ENCODE assay signal across 8 mouse cellular contexts in the genomic region with DNA sequence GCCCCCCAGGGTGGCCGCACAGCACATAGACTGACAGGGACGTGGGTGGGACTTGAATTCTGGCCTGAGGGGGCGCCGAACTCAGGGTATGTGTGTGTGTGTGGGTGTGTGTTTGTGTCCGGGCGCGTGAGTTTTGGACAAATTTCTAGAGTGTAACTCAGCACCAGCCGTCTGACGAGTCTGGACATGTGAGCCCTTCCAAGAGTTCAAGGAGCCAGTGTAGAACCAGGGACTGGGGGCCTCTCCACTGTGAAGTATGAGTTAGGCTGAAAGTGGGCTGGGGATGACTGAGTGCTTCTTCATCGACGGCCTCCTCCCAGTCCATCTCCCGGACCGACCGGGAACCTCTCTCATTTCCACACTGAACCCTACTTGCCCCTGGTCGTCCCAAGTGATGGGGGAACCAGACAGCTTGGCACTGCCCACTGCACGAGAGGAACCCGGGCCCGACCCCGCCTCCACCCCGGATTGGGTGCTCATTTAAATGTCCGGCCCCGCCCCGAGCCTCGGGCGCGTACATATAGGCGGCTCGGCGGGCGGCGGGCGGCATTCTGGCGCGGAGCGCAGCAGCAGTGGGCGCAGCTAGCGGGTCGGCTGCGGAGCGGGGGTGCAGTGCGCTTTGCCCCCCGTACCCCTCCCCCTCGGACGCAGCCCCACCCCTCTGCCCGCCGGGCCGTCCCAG. TPM values are rescaled to one million over a fixed set of nuclear protein-coding genes. Genes with fewer than 3 reads are reported as not detected.
DNase-seq lines count a peak whose midpoint lies in the region; ATAC-seq and TF ChIP-seq lines count a peak whose summit lies in the region.

A gene (plus strand): TSS at position 496 of the 682 bp plus-strand sequence.

- ATAC-seq in forebrain, embryonic 16.5 days, result peak; percentile 89
- peak; percentile 90 for ATAC-seq in neural tube, embryonic 15.5 days (ENCODE audit: low FRiP score)

- DNase-seq in heart, postnatal 4 days, result peak; percentile 93
- peak; percentile 81 for DNase-seq in layer of hippocampus, adult 2 months (ENCODE audit: low spot score in 2 of 2)
- peak; percentile 80 for DNase-seq in lung, adult 2 months
- peak; percentile 87 to 88 for DNase-seq in thymus, adult 18-20 months

- TF ChIP-seq POLR2A in bone marrow macrophage, adult 2 months (IDR thresholded peaks at IDR 0.05; ENCODE audit: borderline replicate concordance, low read depth, low read length), result no peak; the same call in 1 of the 2 replicates
- peak; percentile 65; the same call in 1 of the 2 replicates for TF ChIP-seq POLR2A in lung, adult 2 months (IDR thresholded peaks at IDR 0.05; ENCODE audit: borderline replicate concordance, extremely low read depth, low read depth, low read length)

- H3K4me2 ChIP-seq in forebrain, embryonic 16.5 days (ENCODE audit: low read length), result peak within 1 kb of the TSS; percentile 77
- H3K4me2 ChIP-seq in neural tube, embryonic 15.5 days, result peak within 1 kb of the TSS; percentile 85

- 5% methylated on average over 45 of the region's 47 CpGs for WGBS in forebrain, embryonic 16.5 days
- 9% methylated on average over 46 of the region's 47 CpGs for WGBS in lung, adult 2 months
- WGBS in neural tube, embryonic 15.5 days, result 7% methylated on average over 47 of the region's 47 CpGs

- no peak within 1 kb of the TSS for H3K27ac ChIP-seq in bone marrow macrophage, adult 2 months (ENCODE audit: insufficient read depth, low read depth, low read length)
- peak within 1 kb of the TSS; percentile 98 for H3K27ac ChIP-seq in forebrain, embryonic 16.5 days (ENCODE audit: low read length)
- H3K27ac ChIP-seq in layer of hippocampus, adult 2 months, result peak within 1 kb of the TSS; percentile 87
- peak within 1 kb of the TSS; percentile 99 for H3K27ac ChIP-seq in neural tube, embryonic 15.5 days (replicated peaks)

- H3K9ac ChIP-seq in forebrain, embryonic 16.5 days (replicated peaks; ENCODE audit: low read depth, low read length), result peak within 1 kb of the TSS; percentile 100
- peak within 1 kb of the TSS; percentile 100 for H3K9ac ChIP-seq in neural tube, embryonic 15.5 days (replicated peaks)

- H3K27me3 ChIP-seq in E14TG2a.4 (ENCODE audit: insufficient read depth, low read length), result no peaks in the 10 kb centered on the region
- H3K27me3 ChIP-seq in forebrain, embryonic 16.5 days (replicated peaks; ENCODE audit: control insufficient read depth, insufficient read depth, low read length), result no peaks in the 10 kb centered on the region
- no peaks in the 10 kb centered on the region for H3K27me3 ChIP-seq in neural tube, embryonic 15.5 days (replicated peaks)

- no peak for TF ChIP-seq CTCF in E14TG2a.4 (conservative IDR thresholded peaks at IDR 0.05; ENCODE audit: low read length)
- TF ChIP-seq CTCF in bone marrow macrophage, adult 2 months (IDR thresholded peaks at IDR 0.05; ENCODE audit: low read depth, low read length), result no peak
- no peak for TF ChIP-seq CTCF in layer of hippocampus, adult 2 months (conservative IDR thresholded peaks at IDR 0.05)
- no peak for TF ChIP-seq CTCF in lung, adult 2 months (IDR thresholded peaks at IDR 0.05; ENCODE audit: insufficient read depth, low read length)

- peaks cover 34% of the 10 kb centered on the region for H3K36me3 ChIP-seq in E14TG2a.4 (ENCODE audit: insufficient read depth, low read length)
- H3K36me3 ChIP-seq in forebrain, embryonic 16.5 days (ENCODE audit: control insufficient read depth, insufficient read depth), result peaks cover 8% of the 10 kb centered on the region; the same call in 1 of the 2 replicates
- H3K36me3 ChIP-seq in neural tube, embryonic 15.5 days, result peaks cover 16% of the 10 kb centered on the region

- no peaks in the 10 kb centered on the region for H3K9me3 ChIP-seq in E14TG2a.4 (ENCODE audit: low read length)
- no peaks in the 10 kb centered on the region for H3K9me3 ChIP-seq in forebrain, embryonic 16.5 days (ENCODE audit: control insufficient read depth, low read length)
- H3K9me3 ChIP-seq in neural tube, embryonic 15.5 days (replicated peaks), result no peaks in the 10 kb centered on the region

- peak within 1 kb of the TSS; percentile 91 for H3K4me3 ChIP-seq in E14TG2a.4 (replicated peaks; ENCODE audit: low read length)
- peak within 1 kb of the TSS; percentile 64 for H3K4me3 ChIP-seq in bone marrow macrophage, adult 2 months (ENCODE audit: insufficient read depth, low read length)
- peak within 1 kb of the TSS; percentile 99 for H3K4me3 ChIP-seq in forebrain, embryonic 16.5 days (replicated peaks; ENCODE audit: low read length)
- H3K4me3 ChIP-seq in layer of hippocampus, adult 2 months, result peak within 1 kb of the TSS; percentile 64
- H3K4me3 ChIP-seq in lung, adult 2 months (replicated peaks; ENCODE audit: extremely low read depth, low read depth, low read length), result peak within 1 kb of the TSS; percentile 77
- peak within 1 kb of the TSS; percentile 99 for H3K4me3 ChIP-seq in neural tube, embryonic 15.5 days (replicated peaks)

- peaks cover 75% of the 10 kb centered on the region for H3K4me1 ChIP-seq in E14TG2a.4 (replicated peaks; ENCODE audit: low read depth, low read length)
- peaks cover 23% of the 10 kb centered on the region for H3K4me1 ChIP-seq in bone marrow macrophage, adult 2 months (ENCODE audit: control insufficient read depth, insufficient read depth, low read length)
- H3K4me1 ChIP-seq in forebrain, embryonic 16.5 days (replicated peaks; ENCODE audit: control insufficient read depth, insufficient read depth, low read length), result peaks cover 29% of the 10 kb centered on the region
- peaks cover 7% of the 10 kb centered on the region for H3K4me1 ChIP-seq in lung, adult 2 months (ENCODE audit: control insufficient read depth, insufficient read depth, low read length)
- peaks cover 57% of the 10 kb centered on the region for H3K4me1 ChIP-seq in neural tube, embryonic 15.5 days

RNA-seq across cellular contexts. Expression of the gene that starts here (rescaled TPM):
- polyA plus RNA-seq in bone marrow macrophage, adult 2 months (2012; ENCODE audit: insufficient read depth, insufficient read length, missing spikeins), result 157 and 166 TPM in 2 replicates
- polyA plus RNA-seq in forebrain, embryonic 16.5 days (2015; fragmentation: Nextera tagmentation; extraction: Ambion mirVana), result 1,850 and 1,955 TPM in 2 replicates
- total RNA-seq in heart, postnatal 4 days (2021), result 10 to 100 TPM; 96.6 to 97.7 TPM
- total RNA-seq in layer of hippocampus, adult 2 months (2021), result 100 to 1,000 TPM in 1 of 2 experiments, 10 to 100 TPM in 1; 94.6 to 103 TPM
- 16.6 and 18.6 TPM in 2 replicates for polyA plus RNA-seq in lung, adult 2 months (2012; rRNA removed)
- 1,442 and 1,675 TPM in 2 replicates for polyA plus RNA-seq in neural tube, embryonic 15.5 days (2015; fragmentation: Nextera tagmentation; extraction: Ambion mirVana)
